Mouse (Mus musculus): ENCODE measurements around the gene Wdfy4. TPM values are rescaled to one million over a fixed set of nuclear protein-coding genes. Genes with fewer than 3 reads are reported as not detected.

The Wdfy4 gene
- total and polyA plus RNA-seq, 3 experiments: 2.6 to 3.7 (median 2.9) TPM

GRCm38 (mm10) chr14:33073355-33073754, 112.0 kb downstream of the Wdfy4 start:
- Histone ChIP-seq H3K79me2 (replicated peaks; ENCODE audit: control insufficient read depth, insufficient read depth, low read length) (no peaks in the 10 kb centered on the region), H3K27ac (no peak overlapping the region), H3K4me3 (no peak overlapping the region), H3K36me3 (ENCODE audit: control insufficient read depth, insufficient read depth, low read length) (no peaks in the 10 kb centered on the region), H3K4me1 (ENCODE audit: control insufficient read depth, insufficient read depth, low read length) (no peaks in the 10 kb centered on the region), H3K9ac (ENCODE audit: low read depth, low read length) (no peak overlapping the region), H3K27me3 (ENCODE audit: control insufficient read depth, insufficient read depth, low read length) (no peaks in the 10 kb centered on the region)
- 78% methylated on average over 3 of the region's 3 CpGs for WGBS
- no peak for TF ChIP-seq EP300 (IDR thresholded peaks at IDR 0.05; ENCODE audit: insufficient read depth, low read depth, low read length)
- TF ChIP-seq CTCF (IDR thresholded peaks at IDR 0.05): no peak
- no peak for TF ChIP-seq POLR2A (IDR thresholded peaks at IDR 0.05; ENCODE audit: insufficient read depth, low read depth, low read length)
- DNase-seq: no peak
- intact Hi-C loops (cut with DNase I): no loop called here

GRCm38 (mm10) chr14:33072351-33072750, 113.0 kb downstream of the Wdfy4 start:
- H3K36me3 ChIP-seq (ENCODE audit: control insufficient read depth, insufficient read depth, low read length): no peaks in the 10 kb centered on the region
- no peaks in the 10 kb centered on the region for H3K79me2 ChIP-seq (replicated peaks; ENCODE audit: control insufficient read depth, insufficient read depth, low read length)
- intact Hi-C loops (cut with DNase I): no loop called here
- DNase-seq: no peak
- no peaks in the 10 kb centered on the region for H3K27me3 ChIP-seq (ENCODE audit: control insufficient read depth, insufficient read depth, low read length)
- no peak overlapping the region for H3K4me3 ChIP-seq
- 87% methylated on average over 7 of the region's 7 CpGs for WGBS
- no peak overlapping the region for H3K27ac ChIP-seq
- H3K9ac ChIP-seq (ENCODE audit: low read depth, low read length): no peak overlapping the region
- TF ChIP-seq EP300 (IDR thresholded peaks at IDR 0.05; ENCODE audit: insufficient read depth, low read depth, low read length) (no peak), CTCF (IDR thresholded peaks at IDR 0.05) (no peak), POLR2A (IDR thresholded peaks at IDR 0.05; ENCODE audit: insufficient read depth, low read depth, low read length) (no peak)
- no peaks in the 10 kb centered on the region for H3K4me1 ChIP-seq (ENCODE audit: control insufficient read depth, insufficient read depth, low read length)

GRCm38 (mm10) chr14:33067676-33068075, 117.6 kb downstream of the Wdfy4 start:
- Histone ChIP-seq H3K4me3 (no peak overlapping the region), H3K79me2 (replicated peaks; ENCODE audit: control insufficient read depth, insufficient read depth, low read length) (no peaks in the 10 kb centered on the region), H3K4me1 (ENCODE audit: control insufficient read depth, insufficient read depth, low read length) (no peaks in the 10 kb centered on the region), H3K27ac (no peak overlapping the region), H3K27me3 (ENCODE audit: control insufficient read depth, insufficient read depth, low read length) (no peaks in the 10 kb centered on the region), H3K9ac (ENCODE audit: low read depth, low read length) (no peak overlapping the region), H3K36me3 (ENCODE audit: control insufficient read depth, insufficient read depth, low read length) (no peaks in the 10 kb centered on the region)
- intact Hi-C loops (cut with DNase I): no loop called here
- no peak for DNase-seq
- WGBS: 75% methylated on average over 9 of the region's 9 CpGs
- TF ChIP-seq CTCF (IDR thresholded peaks at IDR 0.05) (no peak), EP300 (IDR thresholded peaks at IDR 0.05; ENCODE audit: insufficient read depth, low read depth, low read length) (no peak), POLR2A (IDR thresholded peaks at IDR 0.05; ENCODE audit: insufficient read depth, low read depth, low read length) (no peak)

GRCm38 (mm10) chr14:33062996-33063395, 122.3 kb downstream of the Wdfy4 start:
- 80% methylated on average over 5 of the region's 5 CpGs for WGBS
- no peaks in the 10 kb centered on the region for H3K4me1 ChIP-seq (ENCODE audit: control insufficient read depth, insufficient read depth, low read length)
- H3K4me3 ChIP-seq: no peak overlapping the region
- H3K27ac ChIP-seq: no peak overlapping the region
- DNase-seq: no peak
- H3K9ac ChIP-seq (ENCODE audit: low read depth, low read length): no peak overlapping the region
- no peaks in the 10 kb centered on the region for H3K79me2 ChIP-seq (replicated peaks; ENCODE audit: control insufficient read depth, insufficient read depth, low read length)
- no peak for TF ChIP-seq EP300 (IDR thresholded peaks at IDR 0.05; ENCODE audit: insufficient read depth, low read depth, low read length)
- TF ChIP-seq CTCF (IDR thresholded peaks at IDR 0.05): no peak
- TF ChIP-seq POLR2A (IDR thresholded peaks at IDR 0.05; ENCODE audit: insufficient read depth, low read depth, low read length): no peak
- H3K27me3 ChIP-seq (ENCODE audit: control insufficient read depth, insufficient read depth, low read length): no peaks in the 10 kb centered on the region
- intact Hi-C loops (cut with DNase I): no loop called here
- no peaks in the 10 kb centered on the region for H3K36me3 ChIP-seq (ENCODE audit: control insufficient read depth, insufficient read depth, low read length)

GRCm38 (mm10) chr14:33058881-33059660, 126.2 kb downstream of the Wdfy4 start:
- H3K4me3 ChIP-seq: no peak overlapping the region
- no peak overlapping the region for H3K9ac ChIP-seq (ENCODE audit: low read depth, low read length)
- DNase-seq: no peak
- intact Hi-C loops (cut with DNase I): no loop called here
- 86% methylated on average over 7 of the region's 7 CpGs for WGBS
- no peaks in the 10 kb centered on the region for H3K36me3 ChIP-seq (ENCODE audit: control insufficient read depth, insufficient read depth, low read length)
- H3K79me2 ChIP-seq (replicated peaks; ENCODE audit: control insufficient read depth, insufficient read depth, low read length): no peaks in the 10 kb centered on the region
- H3K4me1 ChIP-seq (ENCODE audit: control insufficient read depth, insufficient read depth, low read length): no peaks in the 10 kb centered on the region
- H3K27ac ChIP-seq: no peak overlapping the region
- H3K27me3 ChIP-seq (ENCODE audit: control insufficient read depth, insufficient read depth, low read length): no peaks in the 10 kb centered on the region
- TF ChIP-seq POLR2A (IDR thresholded peaks at IDR 0.05; ENCODE audit: insufficient read depth, low read depth, low read length): no peak

GRCm38 (mm10) chr14:33053441-33053840, 131.9 kb downstream of the Wdfy4 start:
- Histone ChIP-seq H3K9ac (ENCODE audit: low read depth, low read length) (no peak overlapping the region), H3K4me1 (ENCODE audit: control insufficient read depth, insufficient read depth, low read length) (no peaks in the 10 kb centered on the region), H3K36me3 (ENCODE audit: control insufficient read depth, insufficient read depth, low read length) (no peaks in the 10 kb centered on the region), H3K27me3 (ENCODE audit: control insufficient read depth, insufficient read depth, low read length) (no peaks in the 10 kb centered on the region), H3K79me2 (replicated peaks; ENCODE audit: control insufficient read depth, insufficient read depth, low read length) (no peaks in the 10 kb centered on the region), H3K4me3 (no peak overlapping the region), H3K27ac (no peak overlapping the region)
- intact Hi-C loops (cut with DNase I): no loop called here
- no peak for DNase-seq
- WGBS: 72% methylated on average over 8 of the region's 8 CpGs
- no peak for TF ChIP-seq POLR2A (IDR thresholded peaks at IDR 0.05; ENCODE audit: insufficient read depth, low read depth, low read length)
- no peak for TF ChIP-seq EP300 (IDR thresholded peaks at IDR 0.05; ENCODE audit: insufficient read depth, low read depth, low read length)
- TF ChIP-seq CTCF (IDR thresholded peaks at IDR 0.05): no peak
